Mouse (Mus musculus) layer of hippocampus, adult 9-10 months (tissue): Measurements from ENCODE around the gene Mex3d.
A peak's percentile ranks its signal among the peaks of the same experiment; 100 is the strongest.

Source experiments
- DNase-seq: peaks from one replicate; pipeline ENCODE4 v3.0.0; 2022; ENCODE audit warnings: low spot score

Gene Mex3d

GRCm38 (mm10) chr10:80387522-80387959, at the start of gene Mex3d:
TSS of gene Mex3d (minus strand) at chr10:80387659.
- no peak for DNase-seq

- no peak for DNase-seq
These were observed 48.8 kb upstream of the Mex3d start for GRCm38 (mm10) chr10:80436276-80436675.

DNA sequence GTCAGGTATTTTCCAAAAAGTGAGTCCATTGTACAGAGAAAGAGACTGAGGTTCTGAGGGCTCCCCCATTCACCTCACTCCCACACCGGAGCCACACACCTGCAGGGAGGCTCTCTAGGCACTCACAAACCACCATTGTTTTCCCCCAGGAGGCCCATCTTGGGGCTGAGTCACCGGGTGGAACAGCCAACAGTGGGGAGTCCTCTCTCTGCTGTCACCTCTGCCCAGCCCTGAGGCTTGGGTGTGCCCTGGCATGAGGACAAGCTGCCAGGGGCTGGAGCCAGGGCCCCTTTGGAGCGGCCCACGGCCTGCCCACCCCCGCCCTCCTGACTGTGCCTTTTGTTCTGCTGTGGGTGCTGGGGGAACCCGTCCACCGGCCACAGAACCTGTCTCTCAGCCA, 48.3 kb upstream of the Mex3d start:
- DNase-seq = no peak

- DNase-seq = no peak
These were observed 47.4 kb upstream of the Mex3d start for GRCm38 (mm10) chr10:80434823-80435222.

GRCm38 (mm10) chr10:80434233-80434592, 46.8 kb upstream of the Mex3d start:
- DNase-seq = no peak

- DNase-seq = peak; percentile 98
These were observed 46.2 kb upstream of the Mex3d start, which contains the start of gene Tcf3 for GRCm38 (mm10) chr10:80433513-80434232. TSS of gene Tcf3 (minus strand) at chr10:80433647.

DNA sequence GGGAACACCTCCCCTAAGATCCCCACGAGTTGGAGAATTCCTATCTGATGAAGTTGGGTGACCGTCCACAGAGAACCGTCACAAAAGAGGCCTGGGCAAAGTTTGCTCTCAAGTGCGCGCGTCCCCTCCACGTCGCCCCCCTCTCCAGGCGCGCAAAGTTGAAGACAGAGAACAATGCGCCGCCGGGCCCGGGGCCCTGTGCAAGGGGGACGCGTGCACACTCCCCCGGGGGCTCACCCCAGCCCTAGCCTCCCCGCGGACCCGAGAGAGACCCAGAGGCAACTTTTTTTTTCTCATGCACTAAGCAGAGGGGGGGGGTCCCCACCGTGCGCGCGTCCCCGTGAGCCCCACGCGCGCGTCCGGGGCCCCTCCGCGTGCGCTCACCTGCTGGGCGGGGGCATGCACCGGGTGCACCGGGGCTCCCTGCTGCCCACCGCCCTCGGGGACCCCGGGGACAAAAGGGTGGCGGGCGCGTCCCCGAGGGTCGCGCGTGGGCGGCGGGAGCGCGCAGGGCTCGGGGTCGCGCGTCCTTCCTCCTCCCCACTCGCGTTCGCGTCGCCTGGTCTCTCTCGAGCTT, 45.6 kb upstream of the Mex3d start:
- DNase-seq = no peak

GRCm38 (mm10) chr10:80432387-80432785, 44.9 kb upstream of the Mex3d start:
- DNase-seq = no peak

DNA sequence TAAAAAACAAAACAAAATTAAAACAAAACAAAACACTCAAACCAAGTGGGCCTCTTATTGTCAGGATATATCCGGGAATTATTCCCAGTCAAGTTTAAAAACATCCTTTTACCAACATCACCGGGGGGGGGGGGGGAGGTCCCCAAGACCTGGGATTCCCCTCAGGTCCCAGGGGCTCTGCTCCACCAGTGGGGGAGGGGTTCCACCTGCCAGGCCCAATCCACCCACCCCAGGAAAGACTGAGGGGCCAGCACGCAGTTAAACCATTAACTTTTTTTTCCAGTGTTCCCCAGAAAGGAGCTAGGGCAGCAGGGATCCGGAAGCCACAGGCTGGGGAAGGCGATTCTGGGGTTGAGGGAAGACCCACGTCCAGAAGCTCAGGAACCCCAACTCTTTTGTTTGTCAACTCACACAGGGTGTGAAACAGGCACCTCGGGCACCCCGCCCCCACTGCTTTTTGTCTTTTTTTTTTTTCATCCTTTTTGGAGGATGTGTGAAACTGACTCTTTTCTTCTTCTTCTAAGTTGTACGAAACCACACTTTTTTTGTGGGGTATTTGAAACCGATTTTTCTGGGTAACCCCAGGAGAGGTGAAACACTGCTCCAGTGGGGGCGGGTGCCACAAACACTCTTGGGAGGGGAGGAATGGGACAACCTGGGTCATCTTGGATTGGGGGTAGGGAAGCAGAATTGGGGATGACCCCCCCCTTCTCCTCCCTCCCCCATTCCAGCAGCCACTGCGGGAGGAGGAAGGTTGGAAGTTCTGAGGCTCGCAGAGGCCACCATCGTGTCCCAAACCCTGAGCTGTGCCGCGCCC, 44.3 kb upstream of the Mex3d start:
- no peak for DNase-seq

- DNase-seq = no peak
These were observed 43.0 kb upstream of the Mex3d start for GRCm38 (mm10) chr10:80430375-80430980.

DNA sequence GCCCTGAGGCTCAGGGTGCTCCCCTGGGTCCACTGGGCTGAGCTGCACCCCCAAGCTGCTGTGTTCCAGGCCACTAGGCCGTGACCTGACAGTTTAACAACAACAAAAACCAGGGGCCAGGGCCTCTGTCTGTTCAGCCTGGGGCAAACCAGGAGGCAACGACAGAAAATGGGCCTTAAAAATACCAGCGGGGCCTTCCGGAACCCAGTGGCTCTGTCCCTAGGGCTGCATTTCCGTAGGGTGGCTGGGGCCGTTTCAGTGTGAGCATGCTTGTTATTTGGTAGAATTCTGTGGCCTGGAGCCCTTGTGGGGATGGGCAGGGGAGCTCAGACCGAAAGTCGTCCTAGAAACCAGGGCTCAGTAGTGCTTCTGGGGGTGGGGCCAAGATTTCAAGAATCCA, 42.3 kb upstream of the Mex3d start:
- no peak for DNase-seq

DNA sequence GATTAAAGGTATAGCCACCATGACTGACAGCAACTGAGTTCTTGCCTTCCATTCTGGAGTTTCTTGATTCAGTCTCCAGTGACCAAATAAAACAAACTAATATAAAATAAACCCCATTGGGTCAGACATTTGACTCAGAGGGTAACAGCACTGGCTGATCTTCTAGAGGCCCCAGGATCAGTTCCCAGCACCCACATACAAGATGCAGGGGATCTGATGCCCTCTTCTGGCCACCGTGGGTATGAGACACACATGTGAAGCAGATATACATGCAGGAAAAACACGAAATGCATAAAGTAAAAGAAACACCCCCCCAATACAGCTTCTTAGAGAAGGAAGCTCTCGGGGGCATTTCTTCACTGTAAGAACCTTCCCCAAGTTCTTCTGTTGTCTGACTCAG, 37.6 kb upstream of the Mex3d start:
- DNase-seq = no peak

GRCm38 (mm10) chr10:80423562-80423961, 36.1 kb upstream of the Mex3d start:
- DNase-seq = no peak

- no peak for DNase-seq
These were observed 34.4 kb upstream of the Mex3d start for GRCm38 (mm10) chr10:80421651-80422472.

DNA sequence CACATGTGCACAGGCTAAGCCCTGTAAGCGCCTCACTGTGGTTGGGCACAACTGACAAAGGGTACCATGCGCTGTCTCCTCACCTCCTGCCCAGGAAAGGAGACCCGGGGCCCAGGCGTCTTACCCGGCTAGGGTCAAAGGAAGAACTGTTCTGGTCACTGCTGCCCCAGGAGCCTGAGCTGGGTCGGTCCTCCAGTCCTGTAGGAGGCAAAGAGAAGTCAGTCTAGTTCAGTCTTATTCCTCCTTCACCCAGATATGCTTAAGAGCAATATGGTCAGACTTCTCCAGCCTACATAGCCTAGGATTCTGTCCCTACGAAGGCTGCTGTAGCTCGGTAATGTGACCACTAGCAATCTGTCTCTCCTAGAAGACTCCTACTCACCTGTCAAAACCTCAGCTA, 33.7 kb upstream of the Mex3d start:
- DNase-seq = no peak

- DNase-seq = no peak
These were observed 33.3 kb upstream of the Mex3d start for GRCm38 (mm10) chr10:80420729-80421128.

- DNase-seq = no peak
These were observed 32.0 kb upstream of the Mex3d start for GRCm38 (mm10) chr10:80419419-80419818.

DNA sequence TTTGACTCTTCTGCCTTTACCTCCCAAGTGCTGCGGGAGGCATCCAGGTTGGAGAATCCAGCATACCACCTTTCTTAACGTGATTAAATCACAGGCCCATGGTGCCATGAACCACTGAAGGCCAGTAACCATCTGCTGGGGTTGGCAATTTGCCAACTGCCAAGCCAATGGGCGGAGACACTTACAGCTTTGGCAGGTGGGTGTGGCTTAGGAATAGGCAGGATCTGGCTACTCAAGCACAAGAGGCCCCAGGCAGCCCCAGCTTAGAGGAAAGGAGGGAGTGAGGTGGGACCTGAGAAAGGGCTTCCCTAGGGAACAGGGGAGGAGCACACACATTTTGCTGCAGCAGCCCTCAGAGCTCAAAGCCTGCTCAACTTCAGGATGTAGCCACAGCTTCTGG, 30.9 kb upstream of the Mex3d start:
- DNase-seq = no peak

- no peak for DNase-seq
These were observed 30.4 kb upstream of the Mex3d start for GRCm38 (mm10) chr10:80417841-80418240.

GRCm38 (mm10) chr10:80417371-80417770, 29.9 kb upstream of the Mex3d start:
- DNase-seq = no peak

DNA sequence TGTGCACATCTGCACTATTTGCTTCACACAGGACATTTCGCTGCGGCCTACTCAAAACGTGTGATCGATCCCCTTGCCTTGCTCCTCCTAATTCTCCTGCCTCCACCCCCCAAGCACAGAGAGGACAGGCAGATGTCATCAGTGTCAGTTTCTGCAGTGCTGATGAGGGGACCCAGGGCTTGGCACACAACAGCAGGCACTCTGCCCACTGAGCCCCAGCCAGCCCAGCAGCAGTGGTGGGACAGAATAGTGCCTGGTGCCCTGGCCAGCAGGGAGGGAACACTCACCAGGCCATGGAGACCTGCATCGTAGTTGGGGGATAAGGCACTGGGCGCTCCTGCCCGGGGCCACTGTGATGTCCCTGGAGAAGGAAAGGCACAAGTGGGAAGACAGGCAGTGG, 28.1 kb upstream of the Mex3d start:
- DNase-seq = no peak
